Mouse (Mus musculus) olfactory bulb, adult 2 months (tissue): ENCODE measurements around the gene B3galt1. TPM values are rescaled to one million over a fixed set of nuclear protein-coding genes. Genes with fewer than 3 reads are reported as not detected.
A peak's percentile ranks its signal among the peaks of the same experiment; 100 is the strongest.

Source experiments
- H3K27ac ChIP-seq: fragments of 200-500 bp; 2 replicates; pipeline ENCODE4 v1.5.1; 2012; ENCODE audit warnings: low read depth, low read length; ENCODE audit not compliant: insufficient read depth
- H3K4me1 ChIP-seq: fragments of 200-500 bp; 2 replicates; pipeline ENCODE4 v1.6.1; 2012; ENCODE audit warnings: low read length; ENCODE audit not compliant: control insufficient read depth, insufficient read depth
- H3K4me3 ChIP-seq: fragments of 200-500 bp; 2 replicates; pipeline ENCODE4 v1.5.1; 2012; ENCODE audit warnings: mild to moderate bottlenecking, low read depth, low read length, moderate library complexity; ENCODE audit not compliant: insufficient read depth
- CTCF ChIP-seq: fragments of 200-500 bp; IDR thresholded peaks from 2 replicates; pipeline ENCODE4 v1.5.1; 2012; ENCODE audit warnings: low read depth, mild to moderate bottlenecking, low read length, moderate library complexity; ENCODE audit not compliant: insufficient read depth
- POLR2A ChIP-seq: fragments of 200-500 bp; IDR thresholded peaks from 2 replicates; pipeline ENCODE4 v1.6.1; 2012; ENCODE audit warnings: mild to moderate bottlenecking, low read depth, low read length, moderate library complexity; ENCODE audit not compliant: insufficient read depth
- WGBS: fragments of 180-500 bp; shearing (Covaris S2); methylation state at CpG from one replicate; pipeline ENCODE4 v1.1.7; 2018; 5-methylcytosine and 5-hydroxymethylcytosine counted together
- polyA plus RNA-seq: library from polyadenylated mRNA; stranded (reverse); fragments of >200 nt; gene quantifications from 2 replicates; pipeline ENCODE4 v1.2.4, GENCODE M21; 2012; ENCODE audit warnings: low replicate concordance; ENCODE audit not compliant: missing spikeins, insufficient read depth, insufficient read length

B3galt1 gene
- polyA plus RNA-seq, 1 experiment = not detected

DNA sequence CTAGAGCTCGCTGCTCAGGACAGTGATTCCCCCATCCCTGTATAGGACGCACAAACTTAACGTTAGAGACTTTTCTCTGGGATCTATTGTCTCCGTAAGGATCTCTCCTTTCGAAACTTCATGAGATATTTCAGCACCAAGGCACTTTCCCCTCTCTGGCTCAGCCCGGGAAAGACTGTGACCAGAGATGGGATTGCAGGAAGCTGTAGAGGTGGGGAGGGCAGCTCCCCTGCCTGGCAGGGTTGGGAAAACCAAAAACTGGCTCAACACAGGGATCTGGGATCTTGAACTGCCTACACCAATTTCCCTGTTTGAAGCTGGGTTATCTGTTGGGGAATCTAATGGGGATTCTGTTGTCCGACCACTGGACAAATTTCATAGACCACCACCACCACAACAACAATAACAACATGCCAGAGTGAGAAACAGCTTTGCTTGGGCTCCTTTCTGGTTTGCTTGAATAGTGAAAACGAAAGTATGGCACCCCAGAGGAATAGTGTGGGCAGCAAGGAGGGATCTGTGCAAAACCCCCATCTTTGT is 1.5 kb downstream of the B3galt1 start:
- no peak for TF ChIP-seq CTCF
- TF ChIP-seq POLR2A = no peak
- WGBS = 8% methylated on average over 8 of the region's 8 CpGs
- Histone ChIP-seq H3K27ac (no peak overlapping the region), H3K4me1 (no peaks in the 10 kb centered on the region), H3K4me3 (peak overlapping the region; percentile 53)

DNA sequence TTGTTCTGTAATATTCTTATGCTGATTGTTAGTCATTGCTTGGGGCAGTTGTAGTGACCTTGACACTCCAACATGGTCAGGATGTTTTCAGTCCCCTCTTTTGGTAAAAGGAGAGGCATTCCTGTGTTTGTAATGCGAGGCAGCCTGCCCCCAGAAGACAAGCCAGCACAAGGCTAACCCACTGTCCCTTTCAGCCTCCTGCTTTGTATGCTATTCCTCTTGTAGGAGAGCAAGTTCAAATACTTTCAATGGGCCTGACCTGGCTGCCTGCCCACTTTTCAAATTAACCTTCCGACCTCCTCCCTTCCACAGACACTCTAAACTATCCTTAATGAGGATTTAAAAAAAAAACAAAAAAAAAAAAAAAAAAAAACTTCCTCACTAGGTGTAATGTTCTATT is 11.0 kb downstream of the B3galt1 start:
- H3K4me3 ChIP-seq = no peak overlapping the region
- no peaks in the 10 kb centered on the region for H3K4me1 ChIP-seq
- 80% methylated on average over 2 of the region's 2 CpGs for WGBS
- no peak for TF ChIP-seq POLR2A
- TF ChIP-seq CTCF = no peak
- no peak overlapping the region for H3K27ac ChIP-seq

DNA sequence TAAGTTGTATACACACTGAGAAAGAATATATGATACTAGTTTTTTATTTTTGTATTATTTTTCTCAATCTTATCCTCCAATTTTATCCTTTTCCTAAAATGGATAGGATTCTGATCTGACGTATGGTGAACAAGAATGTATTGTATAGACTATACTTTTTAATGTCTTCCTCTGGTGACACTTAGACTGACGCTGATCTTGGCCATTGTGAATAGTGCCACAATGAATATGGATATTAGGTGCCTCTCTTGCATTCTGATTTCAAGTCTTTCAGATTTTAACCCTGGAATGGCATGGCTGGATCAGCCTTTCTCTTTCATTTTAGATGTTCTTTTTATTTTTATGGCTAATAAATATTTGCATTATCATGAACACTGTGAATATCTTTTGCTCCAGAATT is 17.4 kb downstream of the B3galt1 start:
- H3K4me3 ChIP-seq = no peak overlapping the region
- 70% methylated on average over 2 of the region's 2 CpGs for WGBS
- no peak overlapping the region for H3K27ac ChIP-seq
- no peak for TF ChIP-seq CTCF
- no peak for TF ChIP-seq POLR2A
- H3K4me1 ChIP-seq = no peaks in the 10 kb centered on the region

DNA sequence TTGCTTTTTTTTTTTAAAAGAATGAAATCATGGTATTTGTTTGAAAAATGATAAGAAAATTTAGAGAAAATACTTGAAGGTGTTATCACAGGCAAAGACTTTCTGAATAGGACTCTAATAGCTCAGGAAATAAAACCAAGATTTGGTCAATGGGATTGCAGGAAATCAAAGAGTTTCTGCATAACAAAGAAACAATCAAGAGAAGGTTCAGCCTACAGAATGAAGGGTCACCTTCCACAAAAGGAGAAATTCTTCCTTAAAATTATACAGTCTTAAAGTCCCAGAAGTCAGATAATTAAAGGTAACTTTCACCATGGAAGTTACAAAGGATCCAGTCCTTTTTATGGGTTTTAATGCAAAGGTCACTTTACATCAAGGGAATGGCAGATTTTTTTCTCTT is 24.7 kb downstream of the B3galt1 start:
- H3K4me3 ChIP-seq = no peak overlapping the region
- H3K27ac ChIP-seq = no peak overlapping the region
- no peaks in the 10 kb centered on the region for H3K4me1 ChIP-seq
- TF ChIP-seq CTCF (no peak), POLR2A (no peak)

DNA sequence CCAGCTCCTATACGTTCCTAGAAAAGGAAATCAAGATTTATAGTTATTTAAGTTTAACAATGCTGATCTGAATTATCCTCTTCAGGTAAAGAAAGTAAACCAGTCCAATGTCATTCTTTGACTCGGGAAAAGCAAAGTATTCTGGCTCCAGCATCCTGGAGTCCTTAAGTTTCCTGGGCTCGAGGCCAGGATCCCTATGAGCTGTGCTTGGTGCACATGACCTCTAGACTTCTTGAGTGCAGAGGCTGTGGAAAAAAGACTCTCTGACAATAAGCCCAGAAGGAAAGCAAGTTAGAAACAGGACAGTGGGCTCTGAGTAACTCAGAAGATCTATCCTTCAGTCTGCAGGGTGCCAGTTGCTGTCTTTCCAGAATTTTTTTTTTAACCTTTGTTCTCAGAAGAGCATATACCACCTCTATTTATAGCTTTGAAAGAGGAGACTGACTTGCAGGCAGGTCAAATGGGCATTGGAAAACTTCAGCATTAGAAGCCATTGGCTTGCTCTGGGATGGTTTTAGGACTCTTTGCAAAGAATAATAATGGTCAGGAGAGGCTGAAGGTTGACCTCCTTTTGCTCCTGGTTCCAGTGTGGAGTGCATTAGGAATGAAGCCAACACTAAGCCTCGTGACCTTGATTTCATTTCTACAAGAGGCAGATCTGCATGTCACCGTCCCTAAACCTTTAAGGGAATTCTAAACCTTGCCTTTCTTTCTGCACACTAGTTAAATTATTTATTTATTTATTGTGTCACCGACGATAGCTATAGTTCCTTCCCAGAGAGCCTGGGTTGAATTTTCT is 26.4 kb downstream of the B3galt1 start:
- Histone ChIP-seq H3K4me3 (no peak overlapping the region), H3K27ac (no peak overlapping the region), H3K4me1 (no peaks in the 10 kb centered on the region)
- WGBS = 58% methylated on average over 7 of the region's 7 CpGs
- TF ChIP-seq POLR2A (no peak), CTCF (no peak)

DNA sequence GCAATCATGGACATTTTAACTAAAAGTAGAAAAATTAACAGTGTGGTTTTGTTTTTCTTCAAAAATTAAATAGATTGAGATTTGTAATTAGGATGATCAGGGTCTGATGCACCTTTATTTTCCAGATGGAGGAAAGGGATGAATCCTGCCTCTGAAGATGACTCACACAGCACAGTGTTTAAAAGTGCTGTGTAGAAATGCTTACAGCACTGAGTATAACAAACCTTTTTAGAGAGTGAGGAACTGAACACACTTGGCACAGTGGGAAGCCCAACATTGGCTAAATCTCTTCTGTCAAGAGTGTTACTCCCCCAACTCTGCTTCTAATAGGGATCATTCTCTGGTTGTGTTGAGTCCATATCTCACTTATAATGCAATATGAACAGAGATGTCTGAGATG is 57.2 kb downstream of the B3galt1 start:
- TF ChIP-seq POLR2A = no peak
- TF ChIP-seq CTCF = no peak
- Histone ChIP-seq H3K27ac (no peak overlapping the region), H3K4me1 (0 out of 2 replicates have a peak, but pooled peaks cover 2% of the 10 kb centered on the region), H3K4me3 (no peak overlapping the region)

DNA sequence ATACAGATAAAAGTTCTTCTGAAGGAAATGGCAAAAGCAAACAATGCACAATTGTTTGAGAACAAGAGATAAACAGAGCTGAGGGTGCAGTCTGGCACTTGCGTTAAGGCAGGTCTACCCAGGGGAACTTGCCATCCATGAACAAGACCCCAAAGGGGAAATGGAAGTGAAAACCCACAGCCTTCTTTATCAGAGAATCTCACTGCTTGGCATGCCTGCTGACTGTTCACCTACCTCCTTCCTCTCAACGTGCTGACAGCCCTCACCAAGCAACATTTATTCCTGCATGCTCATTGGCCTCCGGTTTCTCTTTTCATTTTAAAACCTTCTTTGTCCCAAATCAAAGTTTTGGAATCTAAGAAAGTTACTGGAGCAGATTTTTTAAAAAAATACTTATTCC is 62.0 kb downstream of the B3galt1 start:
- no peak overlapping the region for H3K27ac ChIP-seq
- 43% methylated on average over 3 of the region's 3 CpGs for WGBS
- TF ChIP-seq POLR2A (no peak), CTCF (no peak)

DNA sequence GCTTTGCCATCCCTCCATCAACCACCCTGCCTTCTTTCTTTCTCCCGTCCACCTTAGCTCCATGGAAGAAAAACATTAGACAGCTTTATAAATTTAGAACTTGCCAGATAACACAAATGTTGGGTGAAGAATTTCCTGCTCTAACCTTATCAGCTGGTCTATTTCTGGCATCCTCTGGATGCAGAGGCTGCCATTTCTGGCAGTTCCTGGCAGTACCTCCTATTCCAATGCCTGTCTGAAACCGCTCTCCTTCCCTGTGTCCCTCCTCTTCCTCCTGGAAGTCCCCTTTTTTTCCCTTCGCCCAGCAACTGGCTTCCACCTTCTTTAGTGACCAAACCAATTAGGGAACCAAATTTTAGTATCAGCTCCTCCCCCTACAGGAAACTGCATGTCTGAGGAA is 62.6 kb downstream of the B3galt1 start:
- Histone ChIP-seq H3K4me3 (no peak overlapping the region), H3K27ac (no peak overlapping the region), H3K4me1 (peaks cover 7% of the 10 kb centered on the region)
- no peak for TF ChIP-seq CTCF
- TF ChIP-seq POLR2A = no peak
- 45% methylated on average over 3 of the region's 3 CpGs for WGBS

More for the DNA sequence above, 62.0 kb downstream of the B3galt1 start:
- Histone ChIP-seq H3K4me1 (peaks cover 7% of the 10 kb centered on the region), H3K4me3 (no peak overlapping the region)

DNA sequence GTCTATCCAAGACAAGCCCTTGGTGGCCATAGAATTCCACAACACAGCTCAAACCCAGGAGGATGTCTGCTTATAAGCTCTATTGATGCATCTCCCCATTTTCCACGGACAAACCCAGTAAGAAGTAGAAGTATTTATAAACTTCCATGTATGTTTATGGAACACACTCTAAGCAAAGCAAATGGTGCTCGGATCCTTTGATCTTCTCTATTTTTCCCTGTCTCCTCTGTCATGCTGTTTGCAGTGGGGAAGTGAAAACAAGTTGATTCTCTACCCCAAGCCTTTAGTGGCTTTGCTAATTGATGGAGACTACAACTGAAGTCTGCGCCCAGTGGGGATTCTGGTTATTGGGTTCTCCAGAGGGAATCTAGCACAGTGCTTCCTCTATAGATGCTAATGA is 89.2 kb downstream of the B3galt1 start:
- TF ChIP-seq CTCF = no peak
- TF ChIP-seq POLR2A = no peak
- WGBS = 76% methylated on average over 3 of the region's 3 CpGs
- Histone ChIP-seq H3K27ac (no peak overlapping the region), H3K4me1 (no peaks in the 10 kb centered on the region), H3K4me3 (no peak overlapping the region)

DNA sequence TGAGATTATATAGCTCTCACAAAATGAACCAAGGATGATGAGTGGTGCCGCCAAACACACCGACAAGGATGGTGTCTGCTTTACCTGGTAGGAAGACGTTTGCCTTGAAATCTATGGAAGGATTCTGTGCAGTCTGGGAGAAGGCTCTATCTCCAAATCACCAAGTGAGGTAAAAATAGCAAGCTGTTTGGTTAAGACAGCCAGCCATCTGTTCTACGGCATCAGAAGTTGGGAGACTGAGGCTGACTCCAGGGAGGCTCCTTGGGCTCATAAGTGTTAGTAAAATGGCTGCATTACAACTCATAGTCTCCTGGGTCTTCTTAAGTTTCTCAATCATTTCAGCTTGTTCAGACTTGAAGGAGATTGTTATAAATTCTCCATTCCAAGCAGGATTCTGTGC is 91.7 kb downstream of the B3galt1 start:
- H3K4me3 ChIP-seq = no peak overlapping the region
- no peak overlapping the region for H3K27ac ChIP-seq
- no peaks in the 10 kb centered on the region for H3K4me1 ChIP-seq
- 90% methylated on average over 4 of the region's 4 CpGs for WGBS
- no peak for TF ChIP-seq POLR2A
- no peak for TF ChIP-seq CTCF
